Mouse (Mus musculus): ENCODE data around the gene Scyl1. TPM values are rescaled to one million over a fixed set of nuclear protein-coding genes. Genes with fewer than 3 reads are reported as not detected.

The Scyl1 gene
- polyA plus RNA-seq, 1 experiment: 65.4 TPM

GRCm38 (mm10) chr19:5793116-5793515, 21.9 kb upstream of the Scyl1 start:
- 1% methylated on average over 2 of the region's 2 CpGs for WGBS
- Histone ChIP-seq H3K27me3 (ENCODE audit: control insufficient read depth, insufficient read depth, low read length) (no peaks in the 10 kb centered on the region), H3K4me3 (ENCODE audit: extremely low read depth, insufficient read depth, insufficient read length) (no peak overlapping the region), H3K36me3 (ENCODE audit: control insufficient read depth, insufficient read depth, low read length) (peaks cover 27% of the 10 kb centered on the region), H3K27ac (ENCODE audit: insufficient read depth, low read length) (no peak overlapping the region), H3K4me1 (ENCODE audit: control insufficient read depth, insufficient read depth, insufficient read length) (peaks cover 12% of the 10 kb centered on the region)
- peak in 1 of 2 experiments; percentile 61 for DNase-seq (ENCODE audit: low read depth in 1 of 2, low spot score in 2 of 2)
- no peak for TF ChIP-seq POLR2A (IDR thresholded peaks at IDR 0.05; ENCODE audit: low read depth, low read length)
- TF ChIP-seq CTCF (IDR thresholded peaks at IDR 0.05; ENCODE audit: extremely low read depth, insufficient read depth, insufficient read length, insufficient replicate concordance): peak; percentile 85; the same call in 1 of the 2 replicates

GRCm38 (mm10) chr19:5791329-5791728, 20.1 kb upstream of the Scyl1 start:
- peaks cover 9% of the 10 kb centered on the region for H3K36me3 ChIP-seq (ENCODE audit: control insufficient read depth, insufficient read depth, low read length)
- WGBS: 76% methylated on average over 4 of the region's 4 CpGs
- H3K4me1 ChIP-seq (ENCODE audit: control insufficient read depth, insufficient read depth, insufficient read length): peaks cover 2% of the 10 kb centered on the region; the same call in 1 of the 2 replicates
- TF ChIP-seq POLR2A (IDR thresholded peaks at IDR 0.05; ENCODE audit: low read depth, low read length): no peak
- no peak for TF ChIP-seq CTCF (IDR thresholded peaks at IDR 0.05; ENCODE audit: extremely low read depth, insufficient read depth, insufficient read length, insufficient replicate concordance)
- H3K4me3 ChIP-seq (ENCODE audit: extremely low read depth, insufficient read depth, insufficient read length): no peak overlapping the region
- H3K27me3 ChIP-seq (ENCODE audit: control insufficient read depth, insufficient read depth, low read length): no peaks in the 10 kb centered on the region
- H3K27ac ChIP-seq (ENCODE audit: insufficient read depth, low read length): no peak overlapping the region
- DNase-seq (ENCODE audit: low read depth in 1 of 2, low spot score in 2 of 2): no peak

DNA sequence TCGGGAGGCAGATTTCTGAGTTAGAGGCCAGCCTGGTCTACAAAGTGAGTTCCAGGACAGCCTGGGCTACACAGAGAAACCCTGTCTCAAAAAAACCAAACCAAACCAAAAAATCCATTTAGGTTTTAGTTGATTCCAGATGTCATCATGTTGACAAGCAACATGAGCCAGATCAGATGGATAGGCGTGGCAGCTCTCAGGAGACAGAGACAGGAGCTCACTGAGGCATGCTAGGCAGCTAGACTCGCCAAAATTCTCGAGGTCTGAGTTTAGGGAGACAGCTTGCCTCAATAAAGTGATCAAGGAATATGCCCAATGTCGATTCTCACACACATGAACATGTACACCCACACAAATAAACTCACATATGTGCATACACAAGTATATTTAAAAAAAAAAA, 17.8 kb upstream of the Scyl1 start:
- H3K36me3 ChIP-seq (ENCODE audit: control insufficient read depth, insufficient read depth, low read length): no peaks in the 10 kb centered on the region
- H3K27ac ChIP-seq (ENCODE audit: insufficient read depth, low read length): no peak overlapping the region
- H3K27me3 ChIP-seq (ENCODE audit: control insufficient read depth, insufficient read depth, low read length): no peaks in the 10 kb centered on the region
- no peak overlapping the region for H3K4me3 ChIP-seq (ENCODE audit: extremely low read depth, insufficient read depth, insufficient read length)
- TF ChIP-seq POLR2A (IDR thresholded peaks at IDR 0.05; ENCODE audit: low read depth, low read length) (no peak), CTCF (IDR thresholded peaks at IDR 0.05; ENCODE audit: extremely low read depth, insufficient read depth, insufficient read length, insufficient replicate concordance) (no peak)
- no peak for DNase-seq (ENCODE audit: low read depth in 1 of 2, low spot score in 2 of 2)
- H3K4me1 ChIP-seq (ENCODE audit: control insufficient read depth, insufficient read depth, insufficient read length): no peaks in the 10 kb centered on the region; the same call in 1 of the 2 replicates
- 73% methylated on average over 5 of the region's 5 CpGs for WGBS

DNA sequence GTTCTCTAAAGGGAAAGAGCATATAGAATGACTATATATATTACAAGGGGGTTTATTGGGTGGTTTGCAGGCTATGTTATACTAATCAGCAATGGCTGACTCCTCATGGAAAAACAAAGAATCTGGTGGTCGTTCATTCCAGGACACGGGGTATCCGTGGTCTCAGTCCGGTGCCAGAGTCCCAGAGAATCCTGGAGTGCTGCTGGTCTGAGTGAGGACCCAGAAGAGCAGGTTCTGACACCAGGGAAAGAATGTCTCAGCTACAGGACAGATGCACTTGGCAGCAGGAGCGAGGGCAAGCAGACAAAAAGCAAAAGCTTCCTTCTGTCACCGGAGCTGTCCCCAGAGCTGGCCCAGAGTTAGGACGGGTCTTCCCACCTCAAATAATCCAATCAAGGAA, 17.4 kb upstream of the Scyl1 start:
- H3K4me3 ChIP-seq (ENCODE audit: extremely low read depth, insufficient read depth, insufficient read length): no peak overlapping the region
- no peak for DNase-seq (ENCODE audit: low read depth in 1 of 2, low spot score in 2 of 2)
- no peaks in the 10 kb centered on the region for H3K27me3 ChIP-seq (ENCODE audit: control insufficient read depth, insufficient read depth, low read length)
- H3K36me3 ChIP-seq (ENCODE audit: control insufficient read depth, insufficient read depth, low read length): no peaks in the 10 kb centered on the region
- no peak for TF ChIP-seq CTCF (IDR thresholded peaks at IDR 0.05; ENCODE audit: extremely low read depth, insufficient read depth, insufficient read length, insufficient replicate concordance)
- no peak for TF ChIP-seq POLR2A (IDR thresholded peaks at IDR 0.05; ENCODE audit: low read depth, low read length)
- WGBS: 96% methylated on average over 7 of the region's 7 CpGs
- no peaks in the 10 kb centered on the region; the same call in 1 of the 2 replicates for H3K4me1 ChIP-seq (ENCODE audit: control insufficient read depth, insufficient read depth, insufficient read length)
- no peak overlapping the region for H3K27ac ChIP-seq (ENCODE audit: insufficient read depth, low read length)

GRCm38 (mm10) chr19:5787920-5788319, 16.7 kb upstream of the Scyl1 start:
- no peaks in the 10 kb centered on the region; the same call in 1 of the 2 replicates for H3K4me1 ChIP-seq (ENCODE audit: control insufficient read depth, insufficient read depth, insufficient read length)
- no peak overlapping the region for H3K27ac ChIP-seq (ENCODE audit: insufficient read depth, low read length)
- no peaks in the 10 kb centered on the region for H3K27me3 ChIP-seq (ENCODE audit: control insufficient read depth, insufficient read depth, low read length)
- no peak for DNase-seq (ENCODE audit: low read depth in 1 of 2, low spot score in 2 of 2)
- H3K4me3 ChIP-seq (ENCODE audit: extremely low read depth, insufficient read depth, insufficient read length): no peak overlapping the region
- WGBS: 93% methylated on average over 7 of the region's 7 CpGs
- H3K36me3 ChIP-seq (ENCODE audit: control insufficient read depth, insufficient read depth, low read length): no peaks in the 10 kb centered on the region
- no peak for TF ChIP-seq POLR2A (IDR thresholded peaks at IDR 0.05; ENCODE audit: low read depth, low read length)

GRCm38 (mm10) chr19:5787128-5787635, 16.0 kb upstream of the Scyl1 start:
- peak in 1 of 2 experiments; percentile 73 for DNase-seq (ENCODE audit: low read depth in 1 of 2, low spot score in 2 of 2)
- no peaks in the 10 kb centered on the region for H3K27me3 ChIP-seq (ENCODE audit: control insufficient read depth, insufficient read depth, low read length)
- H3K36me3 ChIP-seq (ENCODE audit: control insufficient read depth, insufficient read depth, low read length): no peaks in the 10 kb centered on the region
- H3K4me1 ChIP-seq (ENCODE audit: control insufficient read depth, insufficient read depth, insufficient read length): no peaks in the 10 kb centered on the region; the same call in 1 of the 2 replicates
- no peak overlapping the region for H3K27ac ChIP-seq (ENCODE audit: insufficient read depth, low read length)
- 8% methylated on average over 8 of the region's 8 CpGs for WGBS
- no peak for TF ChIP-seq POLR2A (IDR thresholded peaks at IDR 0.05; ENCODE audit: low read depth, low read length)
- peak; percentile 71; the same call in 1 of the 2 replicates for TF ChIP-seq CTCF (IDR thresholded peaks at IDR 0.05; ENCODE audit: extremely low read depth, insufficient read depth, insufficient read length, insufficient replicate concordance)
- H3K4me3 ChIP-seq (ENCODE audit: extremely low read depth, insufficient read depth, insufficient read length): no peak overlapping the region

GRCm38 (mm10) chr19:5786441-5787114, 15.4 kb upstream of the Scyl1 start:
- peak; percentile 79 to 83 for DNase-seq (ENCODE audit: low read depth in 1 of 2, low spot score in 2 of 2)
- Histone ChIP-seq H3K4me3 (ENCODE audit: extremely low read depth, insufficient read depth, insufficient read length) (no peak overlapping the region), H3K27ac (ENCODE audit: insufficient read depth, low read length) (peak overlapping the region; percentile 44), H3K27me3 (ENCODE audit: control insufficient read depth, insufficient read depth, low read length) (no peaks in the 10 kb centered on the region), H3K36me3 (ENCODE audit: control insufficient read depth, insufficient read depth, low read length) (no peaks in the 10 kb centered on the region), H3K4me1 (ENCODE audit: control insufficient read depth, insufficient read depth, insufficient read length) (no peaks in the 10 kb centered on the region; the same call in 1 of the 2 replicates)
- TF ChIP-seq CTCF (IDR thresholded peaks at IDR 0.05; ENCODE audit: extremely low read depth, insufficient read depth, insufficient read length, insufficient replicate concordance): peak; percentile 89; the same call in 1 of the 2 replicates
- TF ChIP-seq POLR2A (IDR thresholded peaks at IDR 0.05; ENCODE audit: low read depth, low read length): no peak
- 10% methylated on average over 12 of the region's 12 CpGs for WGBS
